Mouse (Mus musculus) MEL (cell line): ENCODE measurements around the gene Brca1.

Experiments used
- CTCF ChIP-seq, 3 experiments: IDR thresholded peaks in 2 of 3; conservative IDR thresholded peaks in 1 of 3; 2 replicates each; pipeline ENCODE4 v1.5.1; 2011 to 2012; ENCODE audit warnings: low read length in 3 of 3, low read depth in 2 of 3, mild to moderate bottlenecking in 2 of 3, improper control_type of control experiment in 1 of 3, inconsistent platforms in 1 of 3, mixed read lengths in 1 of 3, moderate library complexity in 1 of 3; ENCODE audit not compliant: control insufficient read depth in 1 of 3, insufficient read depth in 1 of 3, poor library complexity in 1 of 3, severe bottlenecking in 1 of 3
- E2F4 ChIP-seq: IDR thresholded peaks from 2 replicates; pipeline ENCODE4 v1.6.1; 2011; ENCODE audit warnings: low read depth, low read length, improper control_type of control experiment, borderline replicate concordance
- EP300 ChIP-seq, 2 experiments: IDR thresholded peaks; 2 replicates each; pipeline ENCODE4 v1.6.1; 2011; ENCODE audit warnings: improper control_type of control experiment in 2 of 2, low read length in 2 of 2, low read depth in 1 of 2, mild to moderate bottlenecking in 1 of 2
- ETS1 ChIP-seq: IDR thresholded peaks from 2 replicates; pipeline ENCODE4 v1.6.1; 2012; ENCODE audit warnings: low read depth, mild to moderate bottlenecking, inconsistent platforms, low read length, improper control_type of control experiment, moderate library complexity
- GATA1 ChIP-seq: IDR thresholded peaks from 2 replicates; pipeline ENCODE4 v1.6.1; 2011; ENCODE audit warnings: low read depth, low read length, improper control_type of control experiment
- MAX ChIP-seq: IDR thresholded peaks from 2 replicates; pipeline ENCODE4 v1.6.1; 2011; ENCODE audit warnings: low read length, improper control_type of control experiment
- POLR2A ChIP-seq, 2 experiments: IDR thresholded peaks; 2 replicates each; pipeline ENCODE4 v1.6.1; 2011 to 2012; ENCODE audit warnings: low read length in 2 of 2, mild to moderate bottlenecking in 2 of 2, control low read depth in 1 of 2, improper control_type of control experiment in 1 of 2, low read depth in 1 of 2, moderate library complexity in 1 of 2; ENCODE audit not compliant: control insufficient read depth in 1 of 2, insufficient read depth in 1 of 2, poor library complexity in 1 of 2
- RCOR1 ChIP-seq: IDR thresholded peaks from 2 replicates; pipeline ENCODE4 v1.6.1; 2012; ENCODE audit warnings: low read depth, mild to moderate bottlenecking, inconsistent platforms, low read length, improper control_type of control experiment
- ZNF384 ChIP-seq: IDR thresholded peaks from 2 replicates; pipeline ENCODE4 v1.6.1; 2012; ENCODE audit warnings: low read depth, mild to moderate bottlenecking, inconsistent platforms, low read length, improper control_type of control experiment

- TF ChIP-seq POLR2A (IDR thresholded peaks at IDR 0.05; ENCODE audit: control insufficient read depth in 1 of 2, insufficient read depth in 1 of 2, low read depth in 1 of 2, low read length in 2 of 2, poor library complexity in 1 of 2) = no peak
- no peak for TF ChIP-seq RCOR1
- no peak for TF ChIP-seq GATA1
- TF ChIP-seq ZNF384 = no peak
- TF ChIP-seq ETS1 = no peak
- no peak for TF ChIP-seq CTCF (IDR thresholded peaks at IDR 0.05 in 2 of 3, conservative IDR thresholded peaks at IDR 0.05 in 1 of 3; ENCODE audit: control insufficient read depth in 1 of 3, insufficient read depth in 1 of 3, low read depth in 2 of 3, low read length in 3 of 3, poor library complexity in 1 of 3, severe bottlenecking in 1 of 3)
- TF ChIP-seq MAX = no peak
- TF ChIP-seq EP300 (IDR thresholded peaks at IDR 0.05; ENCODE audit: low read depth in 1 of 2, low read length in 2 of 2) = no peak
- no peak for TF ChIP-seq E2F4
These were observed 38.4 kb upstream of the Brca1 start for GRCm38 (mm10) chr11:101589989-101590624.
